Mouse (Mus musculus): ENCODE results near the gene Trim14. TPM values are rescaled to one million over a fixed set of nuclear protein-coding genes. Genes with fewer than 3 reads are reported as not detected.

Gene Trim14
- polyA plus RNA-seq, 1 experiment from 2014 or later, result 4.5 TPM

- peak; percentile 69 for TF ChIP-seq CTCF (IDR thresholded peaks at IDR 0.05; ENCODE audit: low read depth)
- TF ChIP-seq EP300 (optimal IDR thresholded peaks at IDR 0.05), result no peak
- H3K4me2 ChIP-seq (replicated peaks; ENCODE audit: low read depth), result peak overlapping the region; percentile 68
- peak overlapping the region; percentile 34 for H3K4me3 ChIP-seq (ENCODE audit: low read depth, low read length)
- H3K36me3 ChIP-seq (ENCODE audit: control insufficient read depth, insufficient read depth, low read length), result no peaks in the 10 kb centered on the region
- no peaks in the 10 kb centered on the region for H3K27me3 ChIP-seq (ENCODE audit: control insufficient read depth, insufficient read depth, low read length)
- H3K9ac ChIP-seq (ENCODE audit: low read length), result peak overlapping the region; percentile 43
- ATAC-seq (ENCODE audit: low FRiP score, low TSS enrichment), result no peak; the same call in none of the 2 replicates
- no peaks in the 10 kb centered on the region for H3K4me1 ChIP-seq (replicated peaks; ENCODE audit: control insufficient read depth, insufficient read depth)
- H3K9me3 ChIP-seq (ENCODE audit: control insufficient read depth, low read length), result no peaks in the 10 kb centered on the region
- DNase-seq (ENCODE audit: low spot score), result no peak
- WGBS, result 25% methylated on average over 17 of the region's 17 CpGs
- H3K27ac ChIP-seq (replicated peaks), result peak overlapping the region; percentile 35; the same call in 1 of the 2 replicates
Measured at GRCm38 (mm10) chr4:46526798-46527557, 9.0 kb downstream of the Trim14 start.

- no peak overlapping the region for H3K27ac ChIP-seq (replicated peaks)
- H3K4me1 ChIP-seq (replicated peaks; ENCODE audit: control insufficient read depth, insufficient read depth), result no peaks in the 10 kb centered on the region
- no peaks in the 10 kb centered on the region for H3K9me3 ChIP-seq (ENCODE audit: control insufficient read depth, low read length)
- ATAC-seq (ENCODE audit: low FRiP score, low TSS enrichment), result no peak
- no peak for TF ChIP-seq EP300 (optimal IDR thresholded peaks at IDR 0.05)
- no peak overlapping the region for H3K4me2 ChIP-seq (replicated peaks; ENCODE audit: low read depth)
- H3K4me3 ChIP-seq (ENCODE audit: low read depth, low read length), result no peak overlapping the region
- no peaks in the 10 kb centered on the region for H3K27me3 ChIP-seq (ENCODE audit: control insufficient read depth, insufficient read depth, low read length)
- no peaks in the 10 kb centered on the region for H3K36me3 ChIP-seq (ENCODE audit: control insufficient read depth, insufficient read depth, low read length)
- H3K9ac ChIP-seq (ENCODE audit: low read length), result no peak overlapping the region
- DNase-seq (ENCODE audit: low spot score), result no peak
- 87% methylated on average over 3 of the region's 3 CpGs for WGBS
Measured at GRCm38 (mm10) chr4:46526226-46526625, 9.7 kb downstream of the Trim14 start.

GRCm38 (mm10) chr4:46523324-46523723, 12.6 kb downstream of the Trim14 start:
- Histone ChIP-seq H3K27ac (replicated peaks) (peak overlapping the region; percentile 63), H3K4me3 (ENCODE audit: low read depth, low read length) (no peak overlapping the region), H3K27me3 (ENCODE audit: control insufficient read depth, insufficient read depth, low read length) (no peaks in the 10 kb centered on the region), H3K9me3 (ENCODE audit: control insufficient read depth, low read length) (no peaks in the 10 kb centered on the region), H3K4me1 (replicated peaks; ENCODE audit: control insufficient read depth, insufficient read depth) (no peaks in the 10 kb centered on the region), H3K4me2 (replicated peaks; ENCODE audit: low read depth) (no peak overlapping the region), H3K36me3 (ENCODE audit: control insufficient read depth, insufficient read depth, low read length) (no peaks in the 10 kb centered on the region), H3K9ac (ENCODE audit: low read length) (no peak overlapping the region)
- TF ChIP-seq CTCF (IDR thresholded peaks at IDR 0.05; ENCODE audit: low read depth) (no peak), EP300 (optimal IDR thresholded peaks at IDR 0.05) (peak; percentile 55)
- peak; percentile 90 for ATAC-seq (ENCODE audit: low FRiP score, low TSS enrichment)
- 66% methylated on average over 4 of the region's 4 CpGs for WGBS
- DNase-seq (ENCODE audit: low spot score), result peak; percentile 74

GRCm38 (mm10) chr4:46521457-46521856, 14.5 kb downstream of the Trim14 start:
- H3K4me3 ChIP-seq (ENCODE audit: low read depth, low read length), result no peak overlapping the region
- no peak overlapping the region for H3K9ac ChIP-seq (ENCODE audit: low read length)
- H3K4me2 ChIP-seq (replicated peaks; ENCODE audit: low read depth), result no peak overlapping the region
- TF ChIP-seq EP300 (optimal IDR thresholded peaks at IDR 0.05), result no peak
- TF ChIP-seq CTCF (IDR thresholded peaks at IDR 0.05; ENCODE audit: low read depth), result no peak
- 71% methylated on average over 10 of the region's 10 CpGs for WGBS
- H3K27me3 ChIP-seq (ENCODE audit: control insufficient read depth, insufficient read depth, low read length), result no peaks in the 10 kb centered on the region
- DNase-seq (ENCODE audit: low spot score), result no peak
- no peaks in the 10 kb centered on the region for H3K36me3 ChIP-seq (ENCODE audit: control insufficient read depth, insufficient read depth, low read length)
- no peak overlapping the region for H3K27ac ChIP-seq (replicated peaks)
- no peaks in the 10 kb centered on the region for H3K9me3 ChIP-seq (ENCODE audit: control insufficient read depth, low read length)
- ATAC-seq (ENCODE audit: low FRiP score, low TSS enrichment), result no peak
- no peaks in the 10 kb centered on the region for H3K4me1 ChIP-seq (replicated peaks; ENCODE audit: control insufficient read depth, insufficient read depth)

DNA sequence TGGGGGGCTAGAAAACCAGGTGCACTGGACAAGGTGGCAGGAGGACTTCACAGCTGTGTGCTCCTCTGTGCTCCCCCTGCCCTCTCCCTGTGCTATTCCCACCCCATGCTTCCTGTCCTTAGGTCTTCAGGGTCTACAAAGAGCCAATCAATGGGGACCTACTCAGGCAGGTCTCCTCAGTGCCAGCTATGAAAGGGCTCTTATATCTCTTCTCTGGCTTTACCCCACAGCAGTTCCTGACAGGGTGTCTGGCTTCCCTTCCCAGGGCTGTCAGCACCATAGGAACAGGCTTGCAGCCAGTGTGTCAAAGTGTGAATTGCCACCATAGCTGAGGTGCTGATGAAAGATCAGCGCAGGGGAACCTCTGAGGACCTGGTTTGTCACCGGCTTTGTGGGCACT, 15.4 kb downstream of the Trim14 start:
- DNase-seq (ENCODE audit: low spot score), result no peak
- no peaks in the 10 kb centered on the region for H3K9me3 ChIP-seq (ENCODE audit: control insufficient read depth, low read length)
- no peaks in the 10 kb centered on the region for H3K4me1 ChIP-seq (replicated peaks; ENCODE audit: control insufficient read depth, insufficient read depth)
- 58% methylated on average over 2 of the region's 2 CpGs for WGBS
- TF ChIP-seq EP300 (optimal IDR thresholded peaks at IDR 0.05) (no peak), CTCF (IDR thresholded peaks at IDR 0.05; ENCODE audit: low read depth) (no peak)
- no peak overlapping the region for H3K27ac ChIP-seq (replicated peaks)
- H3K36me3 ChIP-seq (ENCODE audit: control insufficient read depth, insufficient read depth, low read length), result no peaks in the 10 kb centered on the region
- ATAC-seq (ENCODE audit: low FRiP score, low TSS enrichment), result no peak
- no peak overlapping the region for H3K4me3 ChIP-seq (ENCODE audit: low read depth, low read length)
- H3K9ac ChIP-seq (ENCODE audit: low read length), result no peak overlapping the region
- no peaks in the 10 kb centered on the region for H3K27me3 ChIP-seq (ENCODE audit: control insufficient read depth, insufficient read depth, low read length)
- H3K4me2 ChIP-seq (replicated peaks; ENCODE audit: low read depth), result no peak overlapping the region

DNA sequence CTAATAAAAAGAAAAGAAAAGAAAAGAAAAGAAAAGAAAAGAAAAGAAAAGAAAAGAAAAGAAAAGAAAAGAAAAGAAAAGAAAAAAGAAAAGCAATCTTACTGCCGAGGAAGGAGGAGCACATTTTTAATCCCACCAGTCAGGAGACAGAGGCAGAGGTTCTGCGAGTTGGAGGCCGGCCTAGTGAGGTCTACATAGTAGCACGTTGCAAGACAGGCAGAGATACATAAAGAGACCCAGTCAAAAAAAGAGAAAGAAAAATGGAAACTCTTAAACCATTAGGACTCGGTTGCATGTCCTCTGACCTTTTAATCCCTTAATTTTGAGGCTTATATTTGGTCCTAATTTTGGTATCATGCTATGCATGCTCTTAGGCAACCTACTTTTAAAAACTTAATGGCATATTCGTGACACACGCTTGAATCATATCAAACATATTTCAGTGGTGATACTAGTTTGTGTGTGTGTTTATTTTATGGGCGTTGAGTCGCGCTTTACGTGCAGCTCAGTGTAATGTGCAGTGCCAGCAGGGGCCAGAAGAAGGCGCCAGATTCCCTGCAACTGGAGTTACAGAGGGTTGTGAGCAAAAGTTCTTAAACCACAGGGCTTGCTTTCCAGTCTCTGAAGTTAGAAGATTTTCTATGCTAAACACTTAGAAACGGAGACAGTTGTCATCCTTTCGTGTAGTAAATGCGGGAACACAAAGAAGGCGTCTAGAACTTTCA, 28.0 kb downstream of the Trim14 start:
- H3K27ac ChIP-seq (replicated peaks), result peak overlapping the region; percentile 78; the same call in 1 of the 2 replicates
- peaks cover 3% of the 10 kb centered on the region; the same call in 1 of the 2 replicates for H3K4me1 ChIP-seq (replicated peaks; ENCODE audit: control insufficient read depth, insufficient read depth)
- DNase-seq (ENCODE audit: low spot score) (peak; percentile 93), ATAC-seq (ENCODE audit: low FRiP score, low TSS enrichment) (peak; percentile 56)
- peak overlapping the region; percentile 60 for H3K4me3 ChIP-seq (ENCODE audit: low read depth, low read length)
- peak overlapping the region; percentile 38 for H3K4me2 ChIP-seq (replicated peaks; ENCODE audit: low read depth)
- H3K36me3 ChIP-seq (ENCODE audit: control insufficient read depth, insufficient read depth, low read length), result no peaks in the 10 kb centered on the region
- 8% methylated on average over 16 of the region's 16 CpGs for WGBS
- TF ChIP-seq EP300 (optimal IDR thresholded peaks at IDR 0.05) (no peak), CTCF (IDR thresholded peaks at IDR 0.05; ENCODE audit: low read depth) (peak; percentile 91)
- no peaks in the 10 kb centered on the region for H3K9me3 ChIP-seq (ENCODE audit: control insufficient read depth, low read length)
- no peaks in the 10 kb centered on the region for H3K27me3 ChIP-seq (ENCODE audit: control insufficient read depth, insufficient read depth, low read length)
- H3K9ac ChIP-seq (ENCODE audit: low read length), result no peak overlapping the region
